Mouse (Mus musculus) adrenal gland (tissue): ENCODE results near the gene Palld.

Experiments
- intact Hi-C: fragments of 180-260 bp; cut with DNase I; formaldehyde crosslinking; loops from one replicate; pipeline ENCODE4 v1.15.1; 2025

Palld gene

DNA sequence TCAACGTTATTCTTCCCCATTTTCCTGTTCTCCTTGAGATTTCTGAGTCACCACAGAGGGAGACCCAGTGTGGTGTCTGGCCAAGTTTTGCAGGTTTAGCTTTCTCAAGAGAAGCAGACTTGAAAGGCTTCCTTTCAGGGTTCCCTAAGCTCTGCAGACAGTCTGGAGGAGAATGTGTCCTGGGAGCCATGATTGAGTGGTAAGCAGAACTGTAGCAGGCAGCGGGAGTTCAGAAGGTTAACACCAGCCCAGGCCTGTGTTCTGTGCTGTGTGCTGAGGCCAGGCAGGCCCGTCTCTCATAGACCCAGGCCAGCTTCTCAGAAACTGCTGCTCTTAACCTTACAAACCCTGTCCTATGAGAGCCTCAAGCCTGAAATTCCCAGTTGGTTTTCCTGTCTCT, 263.5 kb downstream of the Palld start:
- intact Hi-C loops, result no loop called here

DNA sequence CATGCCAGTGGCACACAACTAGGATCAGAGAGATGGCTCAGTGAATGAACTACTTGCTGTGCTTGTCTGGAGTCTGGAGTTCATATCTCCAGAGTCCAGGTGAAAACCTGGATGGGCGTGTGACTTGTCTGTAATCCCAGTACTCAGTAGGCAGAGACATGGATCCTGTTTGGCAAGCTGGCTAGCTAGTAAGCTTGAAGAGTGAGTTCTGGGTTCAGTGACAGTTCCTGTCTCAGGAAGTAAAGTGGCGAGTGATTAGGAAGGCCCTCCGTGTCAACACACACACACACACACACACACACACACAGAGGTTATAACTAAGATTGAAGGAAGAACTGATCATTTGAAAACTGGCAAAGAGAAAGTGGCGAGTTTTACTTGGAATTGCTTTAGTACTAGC, 264.8 kb downstream of the Palld start:
- intact Hi-C loops, result no loop called here

DNA sequence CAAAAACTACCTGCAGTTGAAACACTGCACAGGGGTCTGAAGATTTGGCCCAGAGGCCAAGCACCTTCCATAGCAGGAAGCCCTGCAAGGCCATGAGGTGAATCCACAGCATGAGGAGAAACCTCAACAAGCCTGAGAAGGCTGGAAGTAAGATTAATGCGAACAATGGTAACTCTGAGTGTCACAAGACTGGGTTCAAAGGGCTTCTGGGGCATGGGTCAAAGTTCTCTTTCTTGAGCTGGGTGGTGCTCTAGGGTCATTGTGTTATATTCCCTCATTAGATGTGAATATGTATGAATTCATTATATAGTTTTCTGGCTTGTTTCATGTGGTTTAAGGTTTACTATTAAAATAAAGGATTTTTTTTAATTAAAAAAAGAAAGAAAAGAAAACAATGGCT, 267.7 kb downstream of the Palld start:
- intact Hi-C loops, result no loop called here

DNA sequence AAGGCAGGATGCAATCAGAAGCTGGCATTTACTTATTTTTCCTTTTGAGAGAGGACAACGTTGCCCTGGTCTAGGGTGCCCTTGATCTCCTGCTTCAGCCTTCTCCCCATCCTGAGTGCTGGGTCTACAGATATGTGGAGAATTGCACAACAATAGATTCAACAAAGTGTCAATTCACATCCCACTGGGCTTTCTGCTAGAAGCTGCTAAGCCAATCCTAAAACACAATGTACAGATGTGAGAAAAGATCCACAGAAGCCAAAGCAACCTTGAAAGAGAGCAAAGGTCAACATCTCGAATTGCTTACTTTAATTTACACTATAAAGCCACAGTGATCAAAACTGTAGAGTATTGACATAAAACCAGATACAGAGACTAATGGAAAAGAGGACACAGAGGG, 270.2 kb downstream of the Palld start:
- intact Hi-C loops, result no loop called here

DNA sequence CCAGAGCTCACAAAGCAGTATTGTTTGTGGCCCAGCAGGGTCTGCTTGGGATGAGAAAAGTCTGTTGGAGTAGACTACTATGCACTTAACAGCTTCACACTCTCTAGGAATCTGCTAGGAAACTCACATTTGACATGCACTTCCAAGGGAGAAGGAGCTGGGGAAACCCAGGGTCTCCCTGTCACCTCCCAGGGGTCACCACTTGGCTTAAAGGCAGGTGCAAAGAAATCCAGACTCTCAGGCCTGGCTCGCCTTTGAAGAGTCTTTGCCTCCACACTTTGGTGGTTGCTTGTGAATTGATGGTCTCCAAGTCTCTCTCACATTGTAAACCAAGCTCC, 272.9 kb downstream of the Palld start:
- intact Hi-C loops, result no loop called here

DNA sequence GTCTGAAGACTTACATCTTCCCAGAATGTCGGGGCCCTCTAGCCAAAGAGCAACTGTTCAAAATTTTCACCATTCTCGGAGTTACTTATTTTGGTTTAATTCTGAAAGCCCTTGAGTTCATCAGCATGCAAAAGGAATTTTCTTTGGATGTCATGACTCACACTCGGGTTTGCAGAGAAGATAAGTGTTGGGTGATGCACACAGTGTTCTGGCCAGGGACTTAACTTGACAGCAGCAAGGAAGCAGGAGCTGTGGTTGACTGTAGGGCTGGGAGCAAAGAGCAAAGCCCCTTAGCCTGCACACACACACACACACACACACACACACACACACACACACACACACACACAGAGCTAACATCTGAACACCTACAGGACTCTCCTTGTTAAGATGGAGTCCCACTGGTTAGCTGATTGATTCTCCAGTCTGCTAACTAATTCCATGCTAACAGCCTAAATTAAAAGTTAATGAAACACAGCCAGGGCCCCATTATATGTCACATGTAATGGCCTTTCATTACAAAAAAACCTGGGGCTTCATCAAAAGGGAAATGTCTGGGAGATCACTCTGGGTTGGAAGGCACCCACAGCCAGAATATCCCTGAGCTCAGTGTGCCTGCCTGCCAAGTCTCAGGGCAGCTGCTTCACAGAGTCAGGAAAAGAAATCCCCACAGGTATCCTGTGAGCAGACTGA, 273.4 kb downstream of the Palld start:
- intact Hi-C loops, result no loop called here

DNA sequence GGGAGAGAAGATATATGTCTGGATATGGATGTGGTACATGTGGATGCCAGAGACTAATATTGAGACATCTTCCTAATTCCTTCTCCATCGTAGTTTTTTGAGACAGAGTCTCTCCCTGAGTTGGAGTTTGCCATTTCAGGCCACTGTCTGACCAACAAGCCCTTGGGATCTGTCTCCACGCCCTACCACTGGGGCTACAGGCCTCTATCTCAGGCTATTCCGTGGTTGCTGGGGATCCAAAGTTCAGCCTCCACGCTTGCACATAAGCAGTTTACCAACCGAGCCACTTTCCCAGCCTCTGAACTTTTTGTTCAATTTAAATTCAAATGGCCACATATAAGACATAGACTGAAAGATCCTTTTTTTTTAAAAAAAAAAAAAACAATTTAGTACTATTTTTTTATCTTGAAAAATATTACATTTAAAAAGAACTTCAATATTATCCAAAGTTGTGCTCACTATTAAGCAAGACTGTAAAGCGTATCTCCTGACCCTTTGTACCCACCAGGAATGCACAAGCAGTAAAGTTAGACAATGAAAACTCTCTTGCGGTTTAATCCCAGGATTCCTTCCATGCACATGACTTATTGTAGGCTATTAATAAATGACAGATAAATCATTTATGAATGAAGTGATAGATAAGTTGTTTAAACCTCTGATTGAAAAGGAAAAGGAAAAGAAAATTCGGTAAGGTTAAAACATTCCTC, 276.1 kb downstream of the Palld start:
- intact Hi-C loops, result no loop called here

DNA sequence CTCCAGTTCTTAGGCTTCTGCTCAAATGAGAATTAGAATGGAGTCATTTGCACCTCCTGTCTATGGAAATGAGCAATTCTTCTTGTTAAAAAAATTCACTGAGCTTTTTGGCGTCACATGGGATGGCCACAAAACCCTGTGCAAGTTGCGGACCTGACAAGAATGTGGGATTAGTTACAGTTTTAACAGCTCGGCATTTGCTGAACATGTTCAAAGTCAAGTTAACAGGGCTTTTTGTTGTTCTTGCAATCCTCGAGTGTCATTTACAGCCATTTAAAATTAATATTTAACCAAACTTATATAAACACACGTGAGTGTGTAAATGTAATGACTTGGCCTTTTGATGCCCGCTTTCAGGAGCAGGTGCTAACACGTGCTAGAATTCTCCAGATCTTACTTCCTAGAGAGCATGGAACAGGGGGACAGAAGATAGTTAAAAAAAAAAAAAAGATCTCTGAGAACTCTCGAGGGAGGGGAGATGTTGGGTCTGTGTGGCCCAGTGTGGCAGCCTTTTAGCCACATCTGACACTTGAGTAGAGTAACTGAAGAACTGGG, 276.8 kb downstream of the Palld start:
- intact Hi-C loops, result no loop called here

DNA sequence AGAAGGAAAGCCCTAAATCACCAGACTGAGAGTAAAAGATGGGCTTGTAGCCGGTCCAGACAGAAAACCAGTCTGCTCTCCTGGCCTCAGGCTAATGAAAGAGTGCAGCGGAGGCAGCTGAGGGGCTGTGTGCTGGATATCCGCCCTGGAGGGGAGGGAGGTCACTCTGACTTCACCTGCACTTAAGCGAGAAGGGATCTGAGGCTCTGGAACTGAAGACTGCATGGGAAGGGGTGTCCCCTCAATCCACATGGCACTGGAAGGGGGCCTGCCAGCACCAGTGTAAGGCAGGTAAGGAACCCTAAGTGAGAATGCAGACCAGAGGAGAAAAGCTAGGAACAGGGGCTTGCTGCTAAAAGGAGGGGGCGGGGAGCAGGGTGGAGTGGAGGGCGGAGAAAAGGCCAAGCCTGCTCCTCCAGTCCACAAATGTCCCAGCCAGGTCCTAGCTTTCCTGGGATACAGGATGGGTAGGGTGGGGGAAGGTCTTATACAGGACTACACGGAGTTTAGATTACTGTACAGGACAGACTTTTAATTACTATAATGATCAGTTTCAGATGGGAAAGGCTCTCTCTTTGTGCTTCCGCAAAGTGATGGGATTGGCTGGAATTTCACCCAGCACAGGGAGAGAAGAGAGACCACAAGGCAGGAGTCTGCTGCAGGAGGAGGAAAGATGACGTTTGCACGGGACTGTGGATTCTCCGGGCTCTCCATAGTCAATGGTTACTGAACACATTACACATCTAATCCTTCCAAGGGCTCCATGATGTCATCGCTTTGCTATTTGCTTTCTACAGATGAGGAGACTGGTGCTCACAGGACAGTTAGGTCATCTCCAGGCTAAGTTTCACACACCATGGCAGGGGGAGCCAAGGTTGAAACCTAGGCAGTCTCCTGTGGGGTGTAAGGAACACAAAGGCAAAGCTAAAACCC, 278.7 kb downstream of the Palld start:
- intact Hi-C loops, result no loop called here

DNA sequence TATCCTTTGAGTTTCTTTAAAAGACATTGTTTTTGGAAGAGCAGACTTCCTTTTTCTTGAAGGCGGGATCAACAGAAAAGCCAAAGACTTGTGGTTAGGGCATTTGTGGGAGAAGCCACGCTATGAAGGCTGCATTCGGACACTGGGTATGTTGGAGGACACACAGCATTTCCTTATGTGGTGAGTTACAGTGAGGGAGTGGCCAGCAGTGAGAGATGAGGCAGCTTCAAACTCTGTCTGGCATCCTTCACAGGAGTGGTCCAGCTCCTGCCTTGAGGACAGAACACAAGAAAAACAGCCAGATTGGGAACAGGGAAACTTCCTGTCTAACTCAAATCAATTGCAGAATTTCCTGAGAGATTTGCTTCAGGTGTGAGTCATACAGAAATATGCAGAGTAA, 281.2 kb downstream of the Palld start:
- intact Hi-C loops, result no loop called here

DNA sequence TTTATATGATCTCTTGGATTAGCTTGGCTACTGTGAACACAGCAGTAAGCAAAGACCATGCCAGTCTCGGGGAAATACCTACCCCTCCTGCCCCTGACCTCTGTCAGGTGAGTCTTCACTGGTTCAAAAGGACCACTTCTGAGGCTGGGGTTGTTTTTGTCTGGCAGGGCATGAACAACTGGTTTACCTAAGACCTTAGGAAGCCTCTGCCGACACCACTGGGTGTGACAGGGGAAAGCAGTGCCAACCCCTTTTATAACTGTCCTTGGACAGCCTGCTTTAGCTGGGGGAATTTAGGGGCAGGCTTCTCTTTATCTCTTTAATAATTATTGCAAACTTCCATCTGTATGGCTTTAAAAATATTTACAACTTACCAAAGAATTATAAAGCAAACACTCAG, 284.8 kb downstream of the Palld start:
- intact Hi-C loops, result no loop called here

DNA sequence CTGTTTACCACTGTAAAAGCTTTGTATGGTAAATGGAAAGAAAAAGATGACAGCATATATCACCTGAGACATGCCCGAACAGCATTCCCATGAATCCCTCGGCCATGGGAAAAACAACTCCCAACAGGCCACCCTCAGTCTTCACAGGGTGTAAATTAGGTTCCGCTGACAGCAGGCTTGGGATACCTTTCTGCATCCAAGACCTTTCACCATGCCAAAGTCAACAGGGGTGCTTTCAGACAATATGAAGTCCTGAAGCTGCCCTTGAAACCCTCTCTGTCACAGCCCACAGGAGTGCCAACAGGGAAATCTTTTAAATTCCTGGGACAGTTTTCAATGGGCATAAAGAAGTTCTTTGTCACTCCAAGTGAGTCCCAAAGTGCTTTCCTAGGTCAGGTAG, 285.4 kb downstream of the Palld start:
- intact Hi-C loops, result no loop called here

DNA sequence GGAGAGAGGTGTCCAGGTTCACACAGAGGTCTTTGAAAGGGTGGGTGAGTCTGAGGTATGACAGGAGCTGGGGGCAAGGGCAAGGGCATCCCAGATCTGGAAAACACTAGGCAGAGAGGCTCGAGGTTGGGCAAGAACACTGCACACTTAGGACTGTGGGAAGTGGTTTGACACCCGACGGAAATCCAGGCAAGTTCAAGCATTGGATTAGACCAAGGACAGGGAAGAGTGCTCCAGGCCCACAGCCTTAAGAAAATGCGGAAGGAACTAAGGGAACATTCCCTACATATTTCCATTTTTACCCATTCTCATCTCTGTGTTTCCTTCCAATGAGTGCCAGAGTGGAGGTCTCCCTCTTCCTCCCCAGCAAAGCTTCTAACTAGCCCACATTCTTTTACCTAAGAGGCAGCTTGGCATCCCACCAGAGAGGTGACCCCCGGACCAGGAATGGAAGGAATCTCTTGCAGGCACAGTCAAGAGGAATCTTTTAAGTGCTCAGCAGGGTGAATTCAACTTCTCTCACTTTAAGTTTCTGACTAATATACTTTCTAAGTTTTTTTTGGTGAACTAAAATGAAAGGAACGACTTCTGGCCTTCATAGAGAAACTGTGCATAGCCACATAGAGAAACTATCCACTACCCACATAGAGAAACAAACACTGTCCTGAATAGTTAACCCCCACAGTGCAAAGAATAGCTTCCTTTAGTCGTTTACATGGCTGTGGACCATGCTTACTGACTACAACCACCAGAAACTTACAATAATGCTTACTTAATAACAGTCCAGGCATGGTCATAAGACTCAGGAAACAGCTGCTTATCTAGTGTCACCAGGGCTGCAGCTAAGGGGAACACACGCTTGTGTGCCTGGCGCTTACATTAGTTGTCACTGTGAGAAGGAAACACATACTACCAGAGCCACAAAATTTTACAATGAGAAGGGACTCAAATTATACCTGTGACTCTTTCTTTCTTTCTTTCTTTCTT, 286.5 kb downstream of the Palld start:
- intact Hi-C loops, result no loop called here

DNA sequence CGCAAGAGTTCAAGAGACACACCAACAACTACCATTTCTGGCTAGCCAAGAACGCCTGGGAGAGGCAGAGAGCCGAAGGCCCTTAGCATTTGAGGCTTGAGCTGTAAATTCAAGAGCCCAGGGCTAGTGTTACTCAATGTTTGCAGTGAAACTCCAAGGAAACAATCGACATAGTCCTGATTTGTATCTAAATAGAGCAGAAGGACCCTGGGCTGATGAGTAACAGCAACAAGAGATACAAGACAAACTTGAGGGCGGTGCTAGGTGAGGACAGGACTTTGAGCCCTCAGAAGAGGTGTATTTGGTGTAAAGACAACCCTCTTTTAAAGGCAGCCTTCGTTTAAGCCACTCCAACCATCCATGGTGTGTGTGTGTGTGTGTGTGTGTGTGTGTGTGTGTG, 290.7 kb downstream of the Palld start:
- intact Hi-C loops, result no loop called here

DNA sequence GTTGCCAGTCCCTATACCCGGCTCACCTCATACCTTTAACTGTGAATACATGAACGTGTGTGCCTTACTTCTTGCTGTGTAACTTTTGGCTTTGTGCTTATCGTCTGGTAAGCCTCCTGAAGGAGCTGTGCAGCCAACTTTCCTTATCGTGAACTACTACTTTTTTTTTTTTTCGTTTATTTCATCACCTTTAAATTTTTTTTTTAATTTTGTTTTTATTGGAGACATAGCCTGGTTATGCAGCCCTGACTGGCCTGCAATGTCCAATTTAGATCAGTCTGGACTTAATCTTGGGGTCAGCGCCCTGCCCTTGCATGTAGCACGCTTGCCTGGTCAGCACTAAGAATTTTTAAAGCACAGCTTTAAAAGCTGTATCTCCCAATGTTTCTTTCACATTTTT, 291.4 kb downstream of the Palld start:
- intact Hi-C loops, result no loop called here

DNA sequence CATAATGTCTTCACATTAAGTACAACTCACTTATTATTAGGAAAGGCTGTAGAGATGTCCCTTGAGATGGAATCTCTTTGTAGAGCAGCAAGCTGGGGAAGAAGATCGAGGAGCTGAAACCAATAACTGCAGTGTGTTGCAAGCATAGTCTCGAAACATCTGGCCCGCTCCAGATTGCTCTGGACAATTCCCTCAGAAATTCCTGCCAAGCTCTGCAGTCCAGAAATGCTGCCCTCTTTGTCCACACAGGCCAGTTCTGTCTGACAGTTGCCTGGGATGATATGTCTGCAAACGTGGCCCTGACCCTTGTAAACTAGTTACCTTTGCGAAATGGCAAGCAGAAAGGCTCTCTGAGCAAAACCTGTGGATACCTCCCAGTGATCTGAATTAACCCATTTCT, 291.9 kb downstream of the Palld start:
- intact Hi-C loops, result no loop called here

DNA sequence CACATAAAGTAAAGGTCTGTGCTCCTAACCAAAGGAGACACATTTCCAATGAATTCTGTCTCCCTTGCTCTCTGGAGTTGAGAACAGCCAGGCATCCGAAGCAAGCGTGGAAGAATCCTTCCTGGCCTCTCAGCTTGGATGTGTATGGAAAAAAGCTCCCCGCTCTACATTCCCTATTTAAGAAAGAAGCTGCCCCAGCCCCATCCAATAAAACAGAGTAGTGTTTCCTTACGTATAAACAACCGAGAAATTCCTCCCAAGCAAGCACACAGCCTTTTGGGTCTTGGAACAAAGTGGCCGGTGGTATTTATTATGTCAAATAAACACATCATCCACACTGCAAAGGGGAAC, 295.1 kb downstream of the Palld start:
- intact Hi-C loops, result no loop called here

DNA sequence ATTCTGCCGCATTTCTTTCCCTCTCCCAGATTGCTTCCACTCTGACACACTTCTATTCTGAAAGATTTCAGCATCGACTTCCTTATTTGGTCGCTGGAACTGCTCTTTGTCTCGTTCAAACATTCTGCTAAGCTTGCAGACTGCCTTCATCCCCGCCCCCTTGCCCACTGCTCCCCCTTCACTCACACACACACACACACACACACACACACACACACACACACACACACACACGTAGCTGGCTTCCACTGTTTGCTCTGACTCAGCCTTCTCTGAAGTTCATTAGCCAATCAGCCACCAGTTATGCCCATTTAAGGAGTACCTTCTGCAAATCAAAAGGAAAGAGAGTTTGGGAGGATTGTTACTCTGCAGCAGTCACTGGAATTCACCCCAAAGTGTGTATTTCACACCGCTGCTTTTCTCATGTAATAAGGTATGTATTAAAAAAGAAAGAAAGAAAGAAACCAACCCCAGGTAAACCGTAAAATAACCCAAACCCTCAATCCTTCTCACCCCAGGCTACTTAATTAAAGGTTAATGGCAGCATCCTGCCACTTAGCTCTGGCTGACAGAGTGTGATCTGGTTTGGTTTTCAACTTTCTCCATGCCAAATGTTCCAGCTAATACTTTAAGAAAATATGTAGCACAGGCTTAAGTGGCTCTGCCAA, 295.6 kb downstream of the Palld start:
- intact Hi-C loops, result no loop called here

DNA sequence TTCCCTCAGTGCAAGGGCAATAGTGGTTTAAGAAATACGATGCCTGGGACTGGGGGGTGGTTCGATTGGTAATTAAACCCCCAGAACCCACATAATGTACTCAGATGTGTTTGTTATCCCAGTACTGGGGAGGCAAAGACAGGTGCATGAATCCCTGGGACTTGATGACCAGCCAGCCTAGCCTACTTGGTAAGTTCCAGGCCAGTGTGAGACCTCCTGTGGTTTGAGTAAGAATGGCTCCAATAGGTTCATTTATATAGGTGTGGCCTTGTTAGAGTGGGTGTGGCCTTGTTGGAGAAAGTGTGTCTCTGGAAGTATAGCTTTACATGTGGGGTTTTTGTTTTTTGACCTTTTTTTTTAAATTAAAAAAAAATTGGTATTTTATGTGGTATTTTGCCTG, 297.6 kb downstream of the Palld start:
- intact Hi-C loops, result no loop called here

DNA sequence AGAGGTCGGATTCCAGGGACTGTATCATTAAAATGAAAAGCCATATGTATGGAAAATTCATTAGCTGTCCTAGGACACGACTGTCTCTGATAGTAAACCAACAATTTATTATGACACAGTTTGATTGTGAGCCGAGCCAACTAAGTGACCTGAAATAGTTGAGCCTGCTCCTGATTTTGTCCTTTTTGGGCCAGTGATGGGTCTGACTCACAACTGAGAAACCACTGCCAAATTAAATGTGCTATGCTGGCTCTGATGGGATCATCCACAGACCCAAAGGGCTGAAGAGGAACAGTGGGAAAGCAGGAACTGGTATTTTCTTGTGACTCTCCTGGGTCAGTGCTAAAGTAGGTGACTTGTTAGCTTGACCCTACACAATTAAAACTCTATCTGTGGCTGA, 305.6 kb downstream of the Palld start:
- intact Hi-C loops, result no loop called here
